Mouse (Mus musculus): Measurements from ENCODE around the gene Tenm2. TPM values are rescaled to one million over a fixed set of nuclear protein-coding genes. Genes with fewer than 3 reads are reported as not detected.

Tenm2 gene
- total and polyA plus RNA-seq, 3 experiments = not detected

- Histone ChIP-seq H3K9ac (ENCODE audit: control insufficient read depth, low read depth, low read length, poor library complexity, severe bottlenecking) (no peak overlapping the region), H3K4me1 (ENCODE audit: control insufficient read depth in 1 of 2, insufficient read depth in 2 of 2, low read length in 2 of 2) (no peaks in the 10 kb centered on the region), H3K4me3 (ENCODE audit: control insufficient read depth in 1 of 2, insufficient read depth in 1 of 2, low read depth in 2 of 2, low read length in 2 of 2) (no peak overlapping the region), H3K9me3 (replicated peaks; ENCODE audit: insufficient read depth, low read length) (no peaks in the 10 kb centered on the region), H3K36me3 (ENCODE audit: control insufficient read depth in 1 of 2, insufficient read depth in 2 of 2, low read length in 2 of 2) (no peaks in the 10 kb centered on the region), H3K27me3 (ENCODE audit: control insufficient read depth in 1 of 2, insufficient read depth in 2 of 2, low read length in 2 of 2) (no peaks in the 10 kb centered on the region), H3K79me2 (ENCODE audit: control insufficient read depth, insufficient read depth, low read length, poor library complexity) (no peaks in the 10 kb centered on the region), H3K27ac (ENCODE audit: control insufficient read depth, low read depth, low read length) (no peak overlapping the region)
- no peak for TF ChIP-seq USF2 (IDR thresholded peaks at IDR 0.05; ENCODE audit: borderline replicate concordance in 1 of 2, insufficient read depth in 1 of 2, low read depth in 1 of 2, low read length in 2 of 2)
- TF ChIP-seq MAX (IDR thresholded peaks at IDR 0.05; ENCODE audit: low read length) = no peak
- no peak for TF ChIP-seq POLR2AphosphoS5 (IDR thresholded peaks at IDR 0.05; ENCODE audit: borderline replicate concordance, low read depth, low read length)
- no peak for TF ChIP-seq ZMIZ1 (IDR thresholded peaks at IDR 0.05; ENCODE audit: low read depth, low read length)
- no peak for TF ChIP-seq KAT2A (conservative IDR thresholded peaks at IDR 0.05; ENCODE audit: low read depth, low read length)
- TF ChIP-seq BHLHE40 (IDR thresholded peaks at IDR 0.05; ENCODE audit: borderline replicate concordance, low read depth, low read length) = no peak
- no peak for DNase-seq (ENCODE audit: low read depth, low spot score)
These were observed 1222.6 kb downstream of the Tenm2 start for GRCm38 (mm10) chr11:36013179-36013578.

DNA sequence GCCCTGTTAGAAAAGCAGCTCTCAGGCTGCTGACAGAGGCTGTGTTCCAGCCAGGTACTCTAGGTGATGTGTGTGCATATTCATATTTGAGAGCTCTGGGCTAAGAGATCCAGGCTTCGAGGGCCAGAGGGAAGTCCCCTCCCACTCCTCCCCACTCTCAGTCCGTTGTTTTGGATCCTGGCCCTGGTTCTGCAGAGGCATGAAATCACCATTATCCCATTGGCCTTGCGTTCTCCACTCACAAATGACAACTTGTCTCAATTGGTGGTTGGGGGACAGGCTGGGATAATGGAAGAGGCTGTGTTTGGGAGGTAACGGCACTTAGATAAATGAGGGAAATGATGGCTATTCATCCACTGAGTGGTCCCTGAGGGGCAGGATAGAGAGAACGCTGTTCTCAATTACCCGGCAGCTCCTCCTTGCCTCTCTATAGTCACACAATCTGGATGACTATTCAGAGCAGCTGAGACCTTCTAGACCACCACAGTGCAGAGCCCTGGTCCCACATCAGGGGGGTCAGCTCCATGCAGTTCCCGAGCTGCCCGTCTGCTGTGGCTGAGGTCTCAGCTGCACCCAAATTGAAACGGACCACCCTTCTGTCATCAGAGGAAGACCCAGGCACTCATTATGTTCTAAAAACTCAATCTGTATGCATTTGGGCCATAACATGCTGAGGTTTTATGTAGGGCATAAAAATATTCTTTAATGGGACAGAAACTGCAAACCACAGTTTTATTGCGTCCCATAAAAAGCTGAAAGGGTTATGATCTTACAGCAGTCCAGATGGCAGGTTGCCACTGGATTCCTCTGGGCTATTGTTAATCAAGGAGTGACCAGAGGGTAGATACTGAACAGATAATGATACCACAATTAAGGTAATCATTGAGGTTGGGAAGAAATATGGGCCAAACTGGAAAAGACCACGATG lies 1226.2 kb downstream of the Tenm2 start:
- no peaks in the 10 kb centered on the region for H3K36me3 ChIP-seq (ENCODE audit: control insufficient read depth in 1 of 2, insufficient read depth in 2 of 2, low read length in 2 of 2)

DNA sequence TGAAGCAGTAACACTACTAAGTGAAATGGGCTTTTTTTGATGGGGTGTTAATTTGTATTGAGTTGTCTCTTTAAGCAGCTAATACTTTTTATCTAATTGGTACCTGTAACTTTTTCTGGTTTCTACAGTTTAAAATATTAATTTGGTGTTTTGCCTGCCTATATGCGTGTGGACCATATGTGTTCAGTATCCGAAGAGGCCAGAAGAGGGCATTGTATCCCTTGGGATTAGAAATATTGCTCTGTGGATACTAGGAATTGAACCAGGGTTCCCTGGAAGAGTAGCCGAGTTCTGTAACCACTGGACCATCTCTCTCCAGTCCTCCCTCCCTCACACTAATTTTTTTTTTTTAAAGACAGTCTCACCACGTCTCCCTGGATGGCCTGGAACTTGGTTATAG lies 1232.9 kb downstream of the Tenm2 start:
- Histone ChIP-seq H3K4me3 (ENCODE audit: control insufficient read depth in 1 of 2, insufficient read depth in 1 of 2, low read depth in 2 of 2, low read length in 2 of 2) (no peak overlapping the region), H3K9me3 (replicated peaks; ENCODE audit: insufficient read depth, low read length) (no peaks in the 10 kb centered on the region), H3K79me2 (ENCODE audit: control insufficient read depth, insufficient read depth, low read length, poor library complexity) (no peaks in the 10 kb centered on the region), H3K9ac (ENCODE audit: control insufficient read depth, low read depth, low read length, poor library complexity, severe bottlenecking) (no peak overlapping the region), H3K36me3 (ENCODE audit: control insufficient read depth in 1 of 2, insufficient read depth in 2 of 2, low read length in 2 of 2) (no peaks in the 10 kb centered on the region), H3K4me1 (ENCODE audit: control insufficient read depth in 1 of 2, insufficient read depth in 2 of 2, low read length in 2 of 2) (no peaks in the 10 kb centered on the region), H3K27me3 (ENCODE audit: control insufficient read depth in 1 of 2, insufficient read depth in 2 of 2, low read length in 2 of 2) (no peaks in the 10 kb centered on the region), H3K27ac (ENCODE audit: control insufficient read depth, low read depth, low read length) (no peak overlapping the region)
- TF ChIP-seq ZNF384 (IDR thresholded peaks at IDR 0.05; ENCODE audit: low read depth, low read length) (no peak), MYC (IDR thresholded peaks at IDR 0.05; ENCODE audit: low read depth, low read length) (no peak), POLR2A (IDR thresholded peaks at IDR 0.05; ENCODE audit: control insufficient read depth in 1 of 2, insufficient read depth in 1 of 2, low read depth in 1 of 2, low read length in 2 of 2, poor library complexity in 1 of 2) (no peak), RCOR1 (IDR thresholded peaks at IDR 0.05; ENCODE audit: low read depth, low read length) (no peak), BHLHE40 (IDR thresholded peaks at IDR 0.05; ENCODE audit: borderline replicate concordance, low read depth, low read length) (no peak), NRF1 (IDR thresholded peaks at IDR 0.05; ENCODE audit: insufficient read depth, low read depth, low read length, poor library complexity, severe bottlenecking) (no peak), ZKSCAN1 (IDR thresholded peaks at IDR 0.05; ENCODE audit: low read depth, low read length) (no peak), NELFE (IDR thresholded peaks at IDR 0.05; ENCODE audit: low read depth, low read length) (no peak), MYB (IDR thresholded peaks at IDR 0.05; ENCODE audit: low read depth, low read length) (no peak), POLR2AphosphoS5 (IDR thresholded peaks at IDR 0.05; ENCODE audit: borderline replicate concordance, low read depth, low read length) (no peak)
- no peak for DNase-seq (ENCODE audit: low read depth, low spot score)

More for the DNA sequence above, 1226.2 kb downstream of the Tenm2 start:
- Histone ChIP-seq H3K9me3 (replicated peaks; ENCODE audit: insufficient read depth, low read length) (no peaks in the 10 kb centered on the region), H3K4me3 (ENCODE audit: control insufficient read depth in 1 of 2, insufficient read depth in 1 of 2, low read depth in 2 of 2, low read length in 2 of 2) (no peak overlapping the region), H3K4me1 (ENCODE audit: control insufficient read depth in 1 of 2, insufficient read depth in 2 of 2, low read length in 2 of 2) (no peaks in the 10 kb centered on the region), H3K9ac (ENCODE audit: control insufficient read depth, low read depth, low read length, poor library complexity, severe bottlenecking) (no peak overlapping the region), H3K27me3 (ENCODE audit: control insufficient read depth in 1 of 2, insufficient read depth in 2 of 2, low read length in 2 of 2) (no peaks in the 10 kb centered on the region), H3K27ac (ENCODE audit: control insufficient read depth, low read depth, low read length) (no peak overlapping the region), H3K79me2 (ENCODE audit: control insufficient read depth, insufficient read depth, low read length, poor library complexity) (no peaks in the 10 kb centered on the region)
- DNase-seq (ENCODE audit: low read depth, low spot score) = no peak
- TF ChIP-seq ZC3H11A (IDR thresholded peaks at IDR 0.05; ENCODE audit: low read depth, low read length) (no peak), JUND (IDR thresholded peaks at IDR 0.05; ENCODE audit: low read depth, low read length) (no peak), MAX (IDR thresholded peaks at IDR 0.05; ENCODE audit: low read length) (no peak), NRF1 (IDR thresholded peaks at IDR 0.05; ENCODE audit: insufficient read depth, low read depth, low read length, poor library complexity, severe bottlenecking) (no peak), BHLHE40 (IDR thresholded peaks at IDR 0.05; ENCODE audit: borderline replicate concordance, low read depth, low read length) (no peak), RCOR1 (IDR thresholded peaks at IDR 0.05; ENCODE audit: low read depth, low read length) (no peak), GATA1 (IDR thresholded peaks at IDR 0.05; ENCODE audit: low read depth, low read length) (no peak), MYB (IDR thresholded peaks at IDR 0.05; ENCODE audit: low read depth, low read length) (no peak), HCFC1 (IDR thresholded peaks at IDR 0.05; ENCODE audit: low read depth, low read length) (no peak), ETS1 (IDR thresholded peaks at IDR 0.05; ENCODE audit: low read depth, low read length) (no peak), TBP (IDR thresholded peaks at IDR 0.05; ENCODE audit: low read depth, low read length) (no peak), USF2 (IDR thresholded peaks at IDR 0.05; ENCODE audit: borderline replicate concordance in 1 of 2, insufficient read depth in 1 of 2, low read depth in 1 of 2, low read length in 2 of 2) (no peak), ZMIZ1 (IDR thresholded peaks at IDR 0.05; ENCODE audit: low read depth, low read length) (no peak), CHD1 (IDR thresholded peaks at IDR 0.05; ENCODE audit: low read depth, low read length) (no peak)

All from MEL (cell line).